Mouse (Mus musculus) forebrain, embryonic 16.5 days (tissue): Measurements from ENCODE around the gene Tceal3. TPM values are rescaled to one million over a fixed set of nuclear protein-coding genes. Genes with fewer than 3 reads are reported as not detected.
"Not testable (repeated sequence)": the region's sequence is repeated elsewhere in the genome, so short reads cannot be mapped to it uniquely, and the experiment has no call there.

ENCODE experiments used
- ATAC-seq: fragments of 200-750 bp; cut with Nextera tagmentation; 2 replicates; pipeline ENCODE4 v1.8.0; 2017; ENCODE audit warnings: mild to moderate bottlenecking, moderate library complexity
- H3K27ac ChIP-seq: fragments of 300-500 bp; sonication (generic); 2 replicates; pipeline ENCODE4 v1.5.1; 2014; ENCODE audit warnings: low read length, control low read depth
- H3K27me3 ChIP-seq: fragments of 300-500 bp; sonication (generic); replicated peaks from 2 replicates; pipeline ENCODE4 v1.6.1; 2014; ENCODE audit warnings: low read length; ENCODE audit not compliant: control insufficient read depth, insufficient read depth
- H3K36me3 ChIP-seq: fragments of 300-500 bp; sonication (generic); 2 replicates; pipeline ENCODE4 v1.6.1; 2014; ENCODE audit not compliant: control insufficient read depth, insufficient read depth
- H3K4me1 ChIP-seq: fragments of 300-500 bp; sonication (generic); replicated peaks from 2 replicates; pipeline ENCODE4 v1.6.1; 2014; ENCODE audit warnings: low read length; ENCODE audit not compliant: control insufficient read depth, insufficient read depth
- H3K4me2 ChIP-seq: fragments of 300-500 bp; sonication (generic); 2 replicates; pipeline ENCODE4 v1.6.1; 2014; ENCODE audit warnings: mild to moderate bottlenecking, low read length, control low read depth
- H3K4me3 ChIP-seq: fragments of 300-500 bp; sonication (generic); replicated peaks from 2 replicates; pipeline ENCODE4 v1.5.1; 2014; ENCODE audit warnings: mild to moderate bottlenecking, low read length, control low read depth
- H3K9ac ChIP-seq: fragments of 300-500 bp; sonication (generic); replicated peaks from 2 replicates; pipeline ENCODE4 v1.6.1; 2014; ENCODE audit warnings: low read depth, low read length, control low read depth
- H3K9me3 ChIP-seq: fragments of 300-500 bp; sonication (generic); 2 replicates; pipeline ENCODE4 v1.6.1; 2016; ENCODE audit warnings: low read length; ENCODE audit not compliant: control insufficient read depth
- WGBS: fragments of 180-500 bp; shearing (Covaris S2); extraction: QIAGEN DNeasy Blood & Tissue Kit; methylation state at CpG from one replicate; pipeline ENCODE4 v1.1.7; 2014; 5-methylcytosine and 5-hydroxymethylcytosine counted together
- polyA plus RNA-seq: library from polyadenylated mRNA; unstranded; fragments of >200 nt; fragmentation: Nextera tagmentation; extraction: Ambion mirVana; gene quantifications from 2 replicates; pipeline ENCODE4 v1.2.1, GENCODE M21; 2015

The Tceal3 gene
- polyA plus RNA-seq, 1 experiment from 2014 or later = 56.4 TPM

DNA sequence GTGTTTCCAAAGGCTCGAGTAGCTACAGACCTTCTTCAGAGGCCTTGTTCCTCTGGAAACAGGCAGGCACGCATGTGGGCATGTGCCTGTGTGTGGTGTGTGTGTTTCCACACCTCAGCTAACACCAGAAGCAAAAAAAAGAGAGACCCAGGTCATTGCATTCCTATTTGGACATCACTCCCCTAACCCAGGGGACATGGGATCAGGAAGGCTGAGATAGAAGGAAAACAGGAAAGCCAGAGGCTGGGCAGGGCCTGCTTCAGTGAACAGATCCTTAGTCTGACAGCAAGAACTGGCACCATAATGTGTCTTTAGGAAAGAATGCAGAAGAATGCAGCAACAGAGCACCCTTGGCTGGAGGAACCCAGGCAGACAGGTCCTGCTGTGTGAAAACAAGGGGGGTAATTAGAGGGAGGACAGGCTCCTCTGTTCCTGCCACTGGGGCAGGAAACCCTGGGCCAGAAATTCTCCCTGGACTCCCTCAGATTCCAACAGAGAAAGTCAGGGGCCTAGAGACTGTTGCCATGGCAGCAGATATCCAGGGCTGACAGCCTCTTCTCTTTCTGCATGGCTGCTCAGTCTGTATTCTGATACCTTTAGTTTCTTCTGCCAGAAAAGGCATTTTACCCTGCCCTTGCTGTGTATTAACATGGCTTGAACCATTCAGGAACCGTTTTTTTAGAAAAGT is 101.1 kb downstream of the Tceal3 start:
- not testable (repeated sequence) for H3K27me3 ChIP-seq
- WGBS = 18% methylated on average over 2 of the region's 3 CpGs
- ATAC-seq = peak; percentile 89

DNA sequence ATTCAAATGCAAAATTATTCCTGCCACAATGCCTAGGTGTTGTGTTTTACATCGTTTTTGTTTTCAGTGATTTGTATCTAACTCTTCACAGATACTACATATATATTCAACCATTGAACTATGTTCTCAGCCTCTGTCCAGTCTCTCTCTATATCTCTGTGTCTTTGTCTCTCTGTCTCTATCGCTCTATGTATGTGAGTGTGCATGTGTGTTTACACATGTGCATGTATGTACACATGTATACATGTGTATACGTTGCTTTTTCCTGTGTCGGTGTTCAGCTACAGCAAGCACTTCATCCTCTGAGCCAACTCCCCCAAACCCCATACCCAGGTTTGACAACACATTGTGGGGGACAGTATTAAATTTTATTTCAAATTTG is 101.6 kb downstream of the Tceal3 start:
- H3K9me3 ChIP-seq = no peaks in the 10 kb centered on the region
- H3K4me1 ChIP-seq = no peaks in the 10 kb centered on the region
- no peaks in the 10 kb centered on the region for H3K36me3 ChIP-seq
- no peak overlapping the region for H3K4me2 ChIP-seq
- H3K27ac ChIP-seq = no peak overlapping the region
- no peak overlapping the region for H3K4me3 ChIP-seq
- peak; percentile 50 for ATAC-seq
- 49% methylated on average over 4 of the region's 4 CpGs for WGBS
- H3K27me3 ChIP-seq = no peaks in the 10 kb centered on the region
- no peak overlapping the region for H3K9ac ChIP-seq

More for the DNA sequence above, 101.1 kb downstream of the Tceal3 start:
- not testable (repeated sequence) for H3K4me3 ChIP-seq, H3K36me3 ChIP-seq, H3K4me2 ChIP-seq, H3K27ac ChIP-seq, H3K9me3 ChIP-seq, H3K4me1 ChIP-seq, H3K9ac ChIP-seq

- 78% methylated on average over 5 of the region's 5 CpGs for WGBS
- H3K9me3 ChIP-seq = no peaks in the 10 kb centered on the region
- 0 out of 2 replicates have a peak, but pooled peaks have one; percentile 18 for ATAC-seq
- no peak overlapping the region for H3K27ac ChIP-seq
- H3K4me1 ChIP-seq = no peaks in the 10 kb centered on the region
- no peak overlapping the region for H3K4me3 ChIP-seq
- no peaks in the 10 kb centered on the region for H3K27me3 ChIP-seq
- no peak overlapping the region for H3K4me2 ChIP-seq
- no peaks in the 10 kb centered on the region for H3K36me3 ChIP-seq
- no peak overlapping the region for H3K9ac ChIP-seq
These were observed 102.6 kb downstream of the Tceal3 start for GRCm38 (mm10) chrX:136693196-136693595.

DNA sequence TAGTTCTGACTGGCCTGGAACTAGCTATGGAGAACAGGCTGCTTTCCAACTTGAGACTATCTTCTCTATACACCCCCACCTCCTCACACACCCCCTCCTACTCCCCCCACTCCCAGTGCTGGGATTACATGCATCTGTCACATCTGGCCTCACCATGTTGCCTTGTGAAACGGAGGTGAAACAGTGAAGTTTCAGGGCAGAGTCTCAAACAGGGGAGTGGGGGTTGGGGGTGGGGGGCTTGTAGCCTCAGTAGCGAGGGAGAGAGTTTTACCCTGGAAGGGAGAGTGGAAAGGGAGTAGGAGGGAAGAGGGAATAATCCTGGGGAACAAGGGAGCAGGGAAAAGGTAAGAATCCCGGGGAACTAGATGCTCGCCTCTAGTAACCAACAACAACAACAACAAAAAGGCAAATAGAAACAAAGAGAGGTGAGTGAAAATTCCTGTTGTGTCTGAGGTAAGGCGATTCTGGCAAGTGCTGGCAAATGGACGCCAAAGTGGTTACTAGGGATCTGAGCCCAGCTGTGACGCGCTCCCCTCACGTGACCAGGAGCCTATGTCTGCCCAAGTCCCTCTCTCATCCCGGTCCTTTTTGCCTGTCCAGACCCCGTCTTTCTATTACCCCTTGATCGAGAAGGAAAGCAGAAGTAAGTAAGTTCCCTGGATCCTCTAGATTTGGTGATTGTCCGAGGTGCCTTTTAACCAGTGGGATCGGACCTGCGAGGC is 117.0 kb downstream of the Tceal3 start, which contains the start of gene Tceal1:
Tceal1 (plus strand) TSS at position 537 of the 722 bp plus-strand sequence.
- Histone ChIP-seq H3K9ac (peak within 1 kb of the TSS; percentile 69), H3K27me3 (no peaks in the 10 kb centered on the region), H3K27ac (peak within 1 kb of the TSS; percentile 89), H3K4me1 (0 out of 2 replicates have a peak, but pooled peaks cover 3% of the 10 kb centered on the region), H3K9me3 (no peaks in the 10 kb centered on the region), H3K4me3 (peak within 1 kb of the TSS; percentile 57), H3K36me3 (no peaks in the 10 kb centered on the region), H3K4me2 (peak within 1 kb of the TSS; percentile 61)
- WGBS = 28% methylated on average over 14 of the region's 15 CpGs
- peak; percentile 94 for ATAC-seq

DNA sequence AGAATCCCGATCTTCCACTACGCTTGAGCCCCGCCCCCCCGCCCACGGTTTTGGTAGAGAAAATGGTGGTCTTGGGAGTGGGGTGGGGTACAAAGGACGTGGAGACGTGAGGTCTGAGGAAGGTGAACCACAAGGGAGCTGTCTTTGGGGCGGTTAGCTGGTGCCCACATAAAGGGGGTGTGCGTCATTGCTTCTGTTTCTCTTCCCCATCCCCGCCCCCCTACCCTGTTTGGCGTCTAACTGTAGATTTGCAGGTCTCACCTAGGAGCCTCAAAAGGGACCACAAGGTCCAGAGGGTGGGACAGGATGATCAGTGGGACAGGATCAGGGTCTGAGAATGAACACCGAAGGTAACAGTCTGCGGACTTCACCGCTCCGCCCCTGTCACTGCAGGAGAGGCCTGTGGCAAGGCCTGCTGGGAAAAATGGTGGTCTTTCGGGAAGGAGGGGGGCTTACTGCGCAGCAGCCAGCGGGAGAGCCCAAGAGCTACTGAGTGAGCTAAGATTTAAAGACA is 117.6 kb downstream of the Tceal3 start:
- Histone ChIP-seq H3K27me3 (no peaks in the 10 kb centered on the region), H3K9me3 (no peaks in the 10 kb centered on the region), H3K9ac (peak overlapping the region; percentile 69), H3K27ac (peak overlapping the region; percentile 89), H3K4me1 (0 out of 2 replicates have a peak, but pooled peaks cover 3% of the 10 kb centered on the region), H3K36me3 (no peaks in the 10 kb centered on the region), H3K4me2 (peak overlapping the region; percentile 61), H3K4me3 (peak overlapping the region; percentile 57)
- ATAC-seq = peak; percentile 92
- WGBS = 19% methylated on average over 18 of the region's 18 CpGs

DNA sequence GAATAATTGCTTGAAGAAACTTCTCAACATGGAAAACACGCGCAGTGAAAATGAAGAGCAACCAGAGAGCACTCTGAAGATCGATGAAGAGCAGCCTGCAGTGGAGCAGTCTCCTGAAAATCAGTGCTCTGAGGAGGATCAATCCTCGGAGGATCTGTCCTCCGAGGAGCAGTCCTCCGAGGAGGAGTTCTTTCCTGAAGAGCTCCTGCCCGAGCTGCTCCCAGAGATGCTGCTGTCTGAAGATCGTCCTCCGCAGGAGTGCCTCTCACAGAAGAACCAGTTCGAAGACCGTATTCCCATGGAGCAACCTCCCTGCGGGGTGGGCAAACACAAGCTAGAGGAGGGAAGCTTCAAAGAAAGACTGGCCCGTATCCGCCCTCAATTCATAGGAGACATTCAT is 118.1 kb downstream of the Tceal3 start:
- no peaks in the 10 kb centered on the region for H3K27me3 ChIP-seq
- H3K9me3 ChIP-seq = no peaks in the 10 kb centered on the region
- no peaks in the 10 kb centered on the region for H3K36me3 ChIP-seq
- peak overlapping the region; percentile 69 for H3K9ac ChIP-seq
- H3K4me1 ChIP-seq = 0 out of 2 replicates have a peak, but pooled peaks cover 3% of the 10 kb centered on the region
- 22% methylated on average over 14 of the region's 14 CpGs for WGBS
- peak overlapping the region; percentile 57 for H3K4me3 ChIP-seq
- H3K27ac ChIP-seq = peak overlapping the region; percentile 89
- ATAC-seq = peak; percentile 32
- H3K4me2 ChIP-seq = peak overlapping the region; percentile 61

DNA sequence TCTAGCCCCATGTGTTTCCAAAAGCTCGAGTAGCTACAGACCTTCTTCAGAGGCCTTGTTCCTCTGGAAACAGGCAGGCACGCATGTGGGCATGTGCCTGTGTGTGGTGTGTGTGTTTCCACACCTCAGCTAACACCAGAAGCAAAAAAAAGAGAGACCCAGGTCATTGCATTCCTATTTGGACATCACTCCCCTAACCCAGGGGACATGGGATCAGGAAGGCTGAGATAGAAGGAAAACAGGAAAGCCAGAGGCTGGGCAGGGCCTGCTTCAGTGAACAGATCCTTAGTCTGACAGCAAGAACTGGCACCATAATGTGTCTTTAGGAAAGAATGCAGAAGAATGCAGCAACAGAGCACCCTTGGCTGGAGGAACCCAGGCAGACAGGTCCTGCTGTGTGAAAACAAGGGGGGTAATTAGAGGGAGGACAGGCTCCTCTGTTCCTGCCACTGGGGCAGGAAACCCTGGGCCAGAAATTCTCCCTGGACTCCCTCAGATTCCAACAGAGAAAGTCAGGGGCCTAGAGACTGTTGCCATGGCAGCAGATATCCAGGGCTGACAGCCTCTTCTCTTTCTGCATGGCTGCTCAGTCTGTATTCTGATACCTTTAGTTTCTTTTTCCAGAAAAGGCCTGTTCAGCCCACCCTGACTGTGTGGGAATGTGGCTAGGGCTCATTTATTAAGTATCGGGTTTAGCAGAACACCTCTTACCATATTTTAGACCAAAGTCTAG is 124.3 kb downstream of the Tceal3 start:
- H3K27me3 ChIP-seq, H3K36me3 ChIP-seq, H3K4me2 ChIP-seq, H3K4me1 ChIP-seq, H3K9ac ChIP-seq, H3K4me3 ChIP-seq, H3K9me3 ChIP-seq, H3K27ac ChIP-seq: not testable (repeated sequence)
- 23% methylated on average over 2 of the region's 3 CpGs for WGBS
- peak; percentile 90 for ATAC-seq
